Mouse (Mus musculus): Measurements from ENCODE around the gene Arhgef17. TPM values are rescaled to one million over a fixed set of nuclear protein-coding genes. Genes with fewer than 3 reads are reported as not detected.
A peak's percentile ranks its signal among the peaks of the same experiment; 100 is the strongest.

Gene Arhgef17
- total RNA-seq, 2 experiments from 2014 or later, result 44.2 to 45.3 TPM

GRCm38 (mm10) chr7:100824661-100825060, 107.2 kb downstream of the Arhgef17 start:
- DNase-seq, result no peak
- intact Hi-C loops (cut with DNase I), result no loop called here

Small RNAs within 50 kb of the gene (microRNA-seq; reads per million reads assigned to microRNA genes)
- gene Mir3102, result 175 reads per million, percentile 56 among the genes with 10 or more reads in this experiment

Other genes starting within 250 kb of the Arhgef17 start
- gene Fam168a, start 225.5 kb downstream of the Arhgef17 start, total RNA-seq (2021), result 100 to 1,000 TPM; 240 to 242 TPM
- gene Relt, start 68.7 kb downstream of the Arhgef17 start, total RNA-seq (2021), result 1 to 10 TPM; 6.3 to 7.4 TPM
- 1 to 10 TPM; 2.0 to 2.5 TPM for gene P2ry6, start 42.5 kb upstream of the Arhgef17 start, total RNA-seq (2021)
- gene P2ry2, start 80.8 kb upstream of the Arhgef17 start, total RNA-seq (2021), result 1 to 10 TPM; 1.2 to 1.3 TPM
- gene Fchsd2, start 160.8 kb upstream of the Arhgef17 start, total RNA-seq (2021), result 100 to 1,000 TPM; 107 to 122 TPM